Mouse (Mus musculus) forebrain, embryonic 13.5 days (tissue): Measurements from ENCODE around the gene Hoxb9. TPM values are rescaled to one million over a fixed set of nuclear protein-coding genes. Genes with fewer than 3 reads are reported as not detected.

Experiments used
- ATAC-seq: fragments of 200-750 bp; cut with Nextera tagmentation; 2 replicates; pipeline ENCODE4 v1.8.0; 2017
- H3K27ac ChIP-seq: fragments of 300-500 bp; sonication (generic); 2 replicates; pipeline ENCODE4 v1.5.1; 2015; ENCODE audit warnings: inconsistent platforms, mild to moderate bottlenecking, moderate library complexity
- H3K27me3 ChIP-seq: fragments of 300-500 bp; sonication (generic); 2 replicates; pipeline ENCODE4 v1.6.1; 2015; ENCODE audit warnings: mild to moderate bottlenecking, inconsistent platforms
- H3K36me3 ChIP-seq: fragments of 300-500 bp; sonication (generic); 2 replicates; pipeline ENCODE4 v1.6.1; 2015; ENCODE audit warnings: mild to moderate bottlenecking, inconsistent platforms; ENCODE audit not compliant: poor library complexity, severe bottlenecking
- H3K4me1 ChIP-seq: fragments of 300-500 bp; sonication (generic); 2 replicates; pipeline ENCODE4 v1.6.1; 2015; ENCODE audit warnings: inconsistent platforms
- H3K4me2 ChIP-seq: fragments of 300-500 bp; sonication (generic); 2 replicates; pipeline ENCODE4 v1.6.1; 2015; ENCODE audit warnings: inconsistent platforms, mild to moderate bottlenecking, moderate library complexity
- H3K4me3 ChIP-seq: fragments of 300-500 bp; sonication (generic); 2 replicates; pipeline ENCODE4 v1.5.1; 2015; ENCODE audit warnings: mild to moderate bottlenecking, inconsistent platforms
- H3K9ac ChIP-seq: fragments of 300-500 bp; sonication (generic); 2 replicates; pipeline ENCODE4 v1.6.1; 2015; ENCODE audit warnings: mild to moderate bottlenecking, inconsistent platforms
- H3K9me3 ChIP-seq: fragments of 300-500 bp; sonication (generic); replicated peaks from 2 replicates; pipeline ENCODE4 v1.6.1; 2016; ENCODE audit warnings: inconsistent platforms
- WGBS: fragments of 180-500 bp; shearing (Covaris S2); methylation state at CpG from one replicate; pipeline ENCODE4 v1.1.7; 2015; 5-methylcytosine and 5-hydroxymethylcytosine counted together
- polyA plus RNA-seq: library from polyadenylated mRNA; unstranded; fragments of >200 nt; fragmentation: Nextera tagmentation; extraction: Ambion mirVana; gene quantifications from 2 replicates; pipeline ENCODE4 v1.2.1, GENCODE M21; 2015

The Hoxb9 gene
- polyA plus RNA-seq, 1 experiment from 2014 or later, result not detected

DNA sequence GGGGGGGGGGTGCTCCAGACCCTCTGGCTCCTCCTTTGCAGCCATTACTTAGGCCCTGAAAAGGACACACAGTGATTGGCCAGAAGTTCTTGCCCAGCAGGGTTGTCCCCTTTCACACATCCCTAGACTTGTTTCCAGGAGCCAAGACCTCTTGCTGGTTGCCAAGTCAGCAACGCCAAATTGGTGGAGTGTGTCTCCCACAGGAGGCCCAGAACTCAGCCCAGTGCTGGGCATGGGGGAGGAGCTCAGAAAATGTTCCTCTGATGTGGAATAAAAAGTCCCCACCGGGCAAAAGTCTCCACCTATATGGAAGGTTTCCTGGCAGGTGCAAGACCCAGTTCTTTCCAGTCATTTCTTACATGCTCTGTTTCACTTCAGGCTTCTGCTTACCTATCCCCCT lies 12.2 kb upstream of the Hoxb9 start:
- 0% methylated on average over 2 of the region's 2 CpGs for WGBS
- Histone ChIP-seq H3K4me2 (no peak overlapping the region), H3K27me3 (peaks cover 100% of the 10 kb centered on the region), H3K9me3 (no peaks in the 10 kb centered on the region), H3K4me1 (no peaks in the 10 kb centered on the region), H3K9ac (no peak overlapping the region), H3K27ac (no peak overlapping the region), H3K4me3 (no peak overlapping the region), H3K36me3 (no peaks in the 10 kb centered on the region)
- ATAC-seq, result no peak

DNA sequence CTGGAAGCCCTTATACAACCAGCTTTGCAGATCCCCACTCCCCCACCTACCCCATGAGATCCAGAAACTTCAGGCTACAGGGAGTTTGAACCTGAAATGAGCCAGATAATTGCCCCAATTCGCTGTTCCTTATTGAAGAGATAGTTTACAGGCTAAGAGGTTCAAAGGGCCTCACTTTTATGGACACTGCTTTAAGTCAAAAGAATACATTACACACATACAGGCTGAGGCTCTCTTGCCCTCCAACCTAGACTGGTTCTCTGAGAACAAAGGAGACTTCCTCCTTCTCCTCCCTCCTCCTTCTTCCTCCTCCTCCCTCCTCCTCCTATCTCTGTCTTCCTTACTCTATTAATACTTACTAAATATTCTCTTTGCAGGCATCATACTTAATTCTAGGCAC lies 11.7 kb upstream of the Hoxb9 start:
- Histone ChIP-seq H3K4me1 (no peaks in the 10 kb centered on the region), H3K4me3 (no peak overlapping the region), H3K9me3 (no peaks in the 10 kb centered on the region), H3K4me2 (no peak overlapping the region), H3K27ac (no peak overlapping the region), H3K27me3 (peaks cover 100% of the 10 kb centered on the region), H3K36me3 (no peaks in the 10 kb centered on the region), H3K9ac (no peak overlapping the region)
- no peak for ATAC-seq
- WGBS, result 4% methylated on average over 1 of the region's 1 CpGs

DNA sequence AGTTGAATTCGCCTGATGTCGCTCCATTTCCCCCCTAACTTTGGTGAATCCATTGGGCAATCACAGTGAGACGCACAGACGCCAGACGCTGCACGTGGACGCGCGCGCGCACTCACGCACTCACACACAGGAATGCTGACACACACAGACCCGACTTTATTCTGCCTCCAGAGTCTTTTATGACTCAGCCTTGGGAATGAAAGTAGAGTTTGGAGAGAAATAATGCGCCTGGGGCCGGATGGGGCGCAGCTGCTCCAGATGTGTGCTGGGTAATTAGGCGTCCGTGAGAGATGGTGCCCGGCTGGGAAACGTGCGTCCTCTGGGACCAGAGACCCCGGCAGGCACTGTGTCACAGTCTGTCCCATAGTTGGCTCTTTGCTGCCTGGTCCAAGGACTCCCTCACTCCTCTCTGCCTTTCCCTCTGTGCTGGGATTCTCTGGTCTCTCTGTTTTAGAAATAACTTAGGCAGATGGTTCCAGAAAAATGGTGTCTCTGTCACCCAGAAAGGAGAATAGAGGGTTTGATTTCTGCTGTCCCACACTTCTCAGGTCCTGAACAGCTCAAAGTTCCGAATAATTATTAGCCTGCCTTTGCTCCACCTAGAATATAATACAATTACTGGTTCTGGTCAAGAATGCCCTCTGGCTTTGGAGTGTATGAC lies 10.8 kb upstream of the Hoxb9 start:
- H3K36me3 ChIP-seq, result no peaks in the 10 kb centered on the region
- no peaks in the 10 kb centered on the region for H3K4me1 ChIP-seq
- no peak overlapping the region for H3K27ac ChIP-seq
- 2% methylated on average over 23 of the region's 23 CpGs for WGBS
- peaks cover 100% of the 10 kb centered on the region for H3K27me3 ChIP-seq
- no peak overlapping the region for H3K9ac ChIP-seq
- no peaks in the 10 kb centered on the region for H3K9me3 ChIP-seq
- no peak overlapping the region for H3K4me2 ChIP-seq
- no peak for ATAC-seq
- no peak overlapping the region for H3K4me3 ChIP-seq

DNA sequence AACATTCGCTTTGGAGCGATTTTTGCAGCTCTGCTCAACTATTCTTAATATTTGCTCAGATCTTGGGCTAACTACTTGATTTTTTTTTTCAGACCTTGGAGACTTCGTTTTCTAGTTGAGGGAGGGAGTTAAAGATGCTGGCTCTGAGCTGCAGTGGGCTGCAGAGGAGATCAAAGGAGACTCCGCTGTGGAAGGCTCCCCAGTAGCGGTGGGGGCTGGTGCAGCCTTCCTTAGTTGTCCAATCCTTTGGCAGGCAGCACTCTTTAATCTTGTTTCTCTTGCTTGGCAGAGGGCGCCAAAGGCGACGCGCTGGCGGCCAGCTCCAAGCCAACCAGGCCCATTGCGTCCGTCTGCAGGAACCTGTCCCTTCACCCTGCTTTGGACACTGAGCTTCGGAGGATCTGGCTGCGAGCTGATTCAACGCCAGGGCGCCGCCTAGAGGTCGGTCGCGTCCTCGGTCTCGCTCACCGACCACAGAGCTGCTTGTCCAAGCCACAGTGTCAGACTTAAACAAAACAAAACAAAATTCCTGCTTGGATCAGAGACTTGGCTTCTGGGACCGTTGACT lies 9.8 kb upstream of the Hoxb9 start:
- no peaks in the 10 kb centered on the region for H3K9me3 ChIP-seq
- H3K4me1 ChIP-seq, result no peaks in the 10 kb centered on the region
- 2% methylated on average over 24 of the region's 24 CpGs for WGBS
- ATAC-seq, result no peak
- H3K9ac ChIP-seq, result no peak overlapping the region
- H3K36me3 ChIP-seq, result no peaks in the 10 kb centered on the region
- H3K4me3 ChIP-seq, result no peak overlapping the region
- H3K27ac ChIP-seq, result no peak overlapping the region
- H3K27me3 ChIP-seq, result peaks cover 100% of the 10 kb centered on the region
- no peak overlapping the region for H3K4me2 ChIP-seq

DNA sequence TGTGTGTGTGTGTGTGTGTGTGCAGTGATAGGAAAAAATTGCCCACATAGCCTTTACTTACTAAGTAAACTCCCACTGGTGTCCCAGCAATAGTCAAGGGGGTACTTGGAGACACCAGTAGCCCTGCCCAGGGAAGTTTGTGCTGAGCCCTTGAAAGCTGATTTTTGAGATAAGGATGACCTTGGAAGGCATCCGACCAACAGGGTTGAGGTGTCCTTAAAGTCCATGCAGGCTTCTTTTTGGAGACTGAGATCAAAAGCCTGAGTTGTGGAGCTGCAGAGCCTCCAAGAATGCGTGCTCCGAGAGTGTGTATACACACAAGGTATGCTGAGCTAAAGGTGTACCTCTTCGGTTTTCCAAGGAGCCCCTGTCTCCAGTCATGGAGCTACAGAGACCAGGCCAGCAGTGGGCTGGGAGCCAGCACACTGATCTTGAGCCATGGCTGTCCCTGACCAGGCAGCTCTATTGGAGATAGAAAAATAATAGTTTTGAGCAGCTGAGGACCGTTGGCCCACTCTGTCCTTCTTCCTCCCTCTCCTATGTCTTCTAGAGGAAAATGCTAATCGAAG lies 8.9 kb upstream of the Hoxb9 start:
- no peak for ATAC-seq

DNA sequence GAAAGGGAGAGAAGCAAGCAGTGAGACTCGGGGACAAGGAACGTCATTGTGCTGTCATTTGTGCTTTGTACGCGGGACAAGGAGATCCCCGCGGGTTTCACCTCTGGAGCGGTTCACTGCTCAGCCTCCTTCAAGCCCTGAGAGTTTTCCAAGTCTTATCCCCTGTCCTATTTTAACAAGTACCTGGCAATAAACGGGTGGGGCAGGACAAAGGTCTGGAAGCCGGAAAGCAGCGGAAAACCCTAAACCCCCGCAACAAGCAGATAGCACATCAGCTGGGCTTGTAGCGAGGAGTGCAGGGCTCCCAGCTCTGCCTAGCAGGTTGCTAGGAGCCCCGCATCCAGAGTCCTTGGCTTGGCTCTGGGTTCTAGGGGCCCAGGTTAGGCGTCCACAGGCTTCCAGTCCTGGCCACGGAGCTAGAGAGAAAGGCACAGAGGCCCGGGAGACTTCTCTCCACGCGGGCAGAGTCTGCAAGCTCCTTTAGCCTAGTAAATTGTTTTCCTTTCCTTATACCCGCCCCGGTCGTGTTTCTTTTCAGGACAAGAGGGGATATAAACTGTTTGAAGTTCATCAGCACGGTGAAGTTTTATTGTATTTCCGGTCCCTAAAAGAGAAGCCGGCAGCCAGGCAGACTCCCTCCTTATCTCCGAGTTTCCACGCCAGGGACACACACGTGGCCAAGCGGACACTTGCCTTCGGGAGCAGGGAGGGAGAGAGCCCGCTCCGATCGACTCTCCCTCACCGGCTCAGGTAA lies 7.4 kb upstream of the Hoxb9 start:
- Histone ChIP-seq H3K4me1 (no peaks in the 10 kb centered on the region), H3K4me2 (no peak overlapping the region), H3K9me3 (no peaks in the 10 kb centered on the region), H3K9ac (no peak overlapping the region), H3K27me3 (peaks cover 99% of the 10 kb centered on the region), H3K27ac (no peak overlapping the region), H3K36me3 (no peaks in the 10 kb centered on the region), H3K4me3 (no peak overlapping the region)
- ATAC-seq, result no peak
- 1% methylated on average over 33 of the region's 33 CpGs for WGBS

More for the DNA sequence above, 8.9 kb upstream of the Hoxb9 start:
- Histone ChIP-seq H3K4me2 (no peak overlapping the region), H3K4me3 (no peak overlapping the region), H3K4me1 (no peaks in the 10 kb centered on the region), H3K9me3 (no peaks in the 10 kb centered on the region), H3K36me3 (no peaks in the 10 kb centered on the region), H3K27ac (no peak overlapping the region), H3K27me3 (peaks cover 100% of the 10 kb centered on the region), H3K9ac (no peak overlapping the region)
- WGBS, result 9% methylated on average over 6 of the region's 6 CpGs

DNA sequence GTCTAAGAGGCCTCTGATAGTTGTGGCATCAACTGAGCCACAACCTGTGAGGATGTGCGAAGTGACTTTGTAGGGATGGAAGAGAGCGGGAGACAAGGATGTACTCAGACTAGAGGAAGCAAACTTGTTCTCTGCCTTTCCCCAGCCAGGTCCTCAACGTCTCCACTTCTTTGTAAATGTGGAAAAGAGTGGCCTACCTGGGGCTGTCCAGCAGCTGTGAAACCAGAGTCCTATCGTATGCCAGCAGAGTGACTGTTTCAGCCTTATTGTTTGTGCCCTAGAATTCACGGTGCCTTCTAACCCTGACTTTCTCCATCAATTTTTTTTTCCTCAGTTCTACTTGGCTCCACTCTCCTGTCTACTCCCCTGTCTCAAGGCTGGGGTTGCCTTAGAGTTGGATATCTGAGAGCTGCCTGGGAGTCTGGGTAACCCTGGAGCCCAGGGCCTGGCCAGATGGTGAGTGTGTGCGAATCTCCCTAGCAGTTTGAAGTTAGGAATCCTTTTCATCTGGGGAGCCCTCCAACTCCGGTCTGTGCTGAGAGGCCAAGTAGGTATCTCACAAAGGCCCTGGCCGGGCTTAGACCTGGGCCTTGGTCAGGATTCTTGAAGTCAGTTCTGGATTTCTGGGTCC lies 6.8 kb upstream of the Hoxb9 start:
- Histone ChIP-seq H3K9ac (no peak overlapping the region), H3K4me2 (no peak overlapping the region), H3K9me3 (no peaks in the 10 kb centered on the region), H3K4me3 (no peak overlapping the region), H3K27ac (no peak overlapping the region), H3K36me3 (no peaks in the 10 kb centered on the region), H3K4me1 (no peaks in the 10 kb centered on the region), H3K27me3 (peaks cover 99% of the 10 kb centered on the region)
- WGBS, result 3% methylated on average over 8 of the region's 8 CpGs
- ATAC-seq, result no peak

DNA sequence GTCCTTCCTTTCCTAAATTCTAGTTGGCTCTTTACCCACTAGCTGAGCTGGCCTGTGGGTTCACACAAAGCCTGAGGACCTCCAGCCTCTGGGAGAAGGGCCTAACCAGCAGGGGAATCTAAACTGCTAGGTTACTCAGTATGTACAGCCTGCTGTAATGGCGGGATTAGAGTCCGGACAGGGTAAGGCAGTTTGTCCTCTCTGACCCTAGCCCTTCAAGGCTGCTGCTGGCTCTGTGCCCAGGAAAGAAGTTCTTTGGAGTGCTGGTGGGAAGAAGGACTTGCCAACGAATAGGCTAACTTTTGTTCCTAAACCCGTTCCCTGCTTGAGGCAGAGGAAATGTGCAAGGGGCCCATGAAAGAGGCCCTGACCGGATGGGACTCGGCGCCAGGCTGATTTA lies 5.3 kb upstream of the Hoxb9 start:
- no peak overlapping the region for H3K9ac ChIP-seq
- no peaks in the 10 kb centered on the region for H3K9me3 ChIP-seq
- WGBS, result 0% methylated on average over 7 of the region's 7 CpGs
- ATAC-seq, result no peak
- H3K27me3 ChIP-seq, result peaks cover 99% of the 10 kb centered on the region
- no peak overlapping the region for H3K27ac ChIP-seq
- no peaks in the 10 kb centered on the region for H3K36me3 ChIP-seq
- H3K4me2 ChIP-seq, result no peak overlapping the region
- no peak overlapping the region for H3K4me3 ChIP-seq
- no peaks in the 10 kb centered on the region for H3K4me1 ChIP-seq

DNA sequence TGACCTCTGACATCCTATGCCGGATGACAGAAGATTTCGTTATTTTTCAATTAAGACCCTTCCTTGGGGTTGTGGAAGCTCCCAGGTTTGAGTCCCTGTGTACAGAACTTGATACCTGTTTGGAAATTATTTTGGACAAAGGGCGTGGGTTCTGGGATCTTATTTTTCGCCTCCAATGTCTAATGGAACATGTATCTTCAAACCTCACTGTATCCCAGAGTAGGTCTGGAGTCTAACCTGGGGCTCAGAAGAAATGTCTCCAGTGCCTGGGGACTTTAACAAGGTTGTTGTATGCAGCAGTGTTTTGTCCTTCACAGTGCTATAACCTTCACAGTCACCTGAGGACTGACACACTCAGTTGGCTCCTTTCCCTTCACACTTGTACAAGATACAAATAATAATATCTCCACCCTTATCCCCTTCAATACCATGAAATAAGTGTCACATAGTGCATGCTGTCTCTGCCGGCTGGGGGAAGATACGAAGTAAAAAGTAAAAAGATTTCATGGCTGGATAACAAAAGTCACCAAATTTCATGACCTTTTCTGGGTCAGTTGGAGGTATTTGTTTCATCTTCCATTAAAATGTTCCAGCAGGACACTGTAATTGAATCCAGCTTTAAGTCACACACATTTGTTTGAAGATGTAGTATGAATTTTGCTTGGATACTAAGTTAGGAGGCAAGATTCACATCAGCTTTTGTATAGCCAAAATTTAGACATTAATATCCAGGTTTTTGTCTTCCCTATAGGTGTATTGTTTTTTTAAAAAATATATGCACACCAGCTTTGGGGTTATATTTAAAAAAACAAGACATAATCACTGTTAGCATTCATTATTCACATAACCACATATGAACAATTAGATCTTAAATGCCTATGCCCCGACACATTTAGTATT lies 4.0 kb upstream of the Hoxb9 start:
- H3K27me3 ChIP-seq, result peaks cover 99% of the 10 kb centered on the region

DNA sequence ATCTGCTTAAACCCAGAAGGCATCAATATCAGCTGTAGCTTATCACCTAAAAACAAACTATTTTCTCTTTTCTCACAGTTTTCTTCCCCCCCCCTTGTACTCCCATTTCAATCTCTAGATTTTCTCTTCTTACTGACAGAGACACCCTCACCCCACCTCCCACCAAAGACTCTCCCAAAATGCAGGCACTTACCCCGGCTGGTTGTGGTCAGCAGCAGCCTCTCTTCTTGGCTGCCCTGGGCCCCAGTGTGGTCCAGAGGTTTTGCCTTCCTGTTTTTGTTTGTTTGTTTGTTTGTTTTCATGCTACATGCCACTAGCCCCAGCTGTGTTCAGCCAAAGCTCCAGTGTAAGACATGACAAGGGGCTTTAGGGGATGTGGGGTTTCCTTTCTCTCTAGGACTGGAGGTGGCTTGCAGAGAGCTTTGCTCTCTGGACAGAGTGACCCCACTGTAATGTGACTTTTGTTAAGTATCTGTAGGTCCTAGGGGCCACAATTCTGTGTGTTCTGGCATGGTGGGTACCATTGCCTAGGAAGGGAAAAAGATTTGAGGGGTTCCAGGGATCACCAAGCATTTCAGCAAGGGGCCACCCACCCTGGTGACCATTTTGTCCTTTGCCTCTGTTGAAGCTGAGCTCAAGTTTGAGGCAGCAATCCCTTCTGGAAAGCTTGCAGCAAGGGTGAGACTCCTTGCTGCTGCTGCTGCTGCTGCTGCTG lies 3.1 kb upstream of the Hoxb9 start:
- no peak overlapping the region for H3K27ac ChIP-seq
- no peak overlapping the region for H3K4me3 ChIP-seq
- no peak overlapping the region for H3K4me2 ChIP-seq
- 0% methylated on average over 1 of the region's 1 CpGs for WGBS
- no peaks in the 10 kb centered on the region for H3K9me3 ChIP-seq
- no peak overlapping the region for H3K9ac ChIP-seq
- H3K4me1 ChIP-seq, result peaks cover 4% of the 10 kb centered on the region; the same call in 1 of the 2 replicates
- no peaks in the 10 kb centered on the region for H3K36me3 ChIP-seq
- peaks cover 99% of the 10 kb centered on the region for H3K27me3 ChIP-seq
- ATAC-seq, result no peak

More for the DNA sequence above, 4.0 kb upstream of the Hoxb9 start:
- WGBS, result 8% methylated on average over 7 of the region's 7 CpGs
- Histone ChIP-seq H3K4me3 (no peak overlapping the region), H3K4me2 (no peak overlapping the region), H3K9me3 (no peaks in the 10 kb centered on the region), H3K27ac (no peak overlapping the region), H3K9ac (no peak overlapping the region), H3K36me3 (no peaks in the 10 kb centered on the region), H3K4me1 (peaks cover 1% of the 10 kb centered on the region; the same call in 1 of the 2 replicates)
- no peak for ATAC-seq

DNA sequence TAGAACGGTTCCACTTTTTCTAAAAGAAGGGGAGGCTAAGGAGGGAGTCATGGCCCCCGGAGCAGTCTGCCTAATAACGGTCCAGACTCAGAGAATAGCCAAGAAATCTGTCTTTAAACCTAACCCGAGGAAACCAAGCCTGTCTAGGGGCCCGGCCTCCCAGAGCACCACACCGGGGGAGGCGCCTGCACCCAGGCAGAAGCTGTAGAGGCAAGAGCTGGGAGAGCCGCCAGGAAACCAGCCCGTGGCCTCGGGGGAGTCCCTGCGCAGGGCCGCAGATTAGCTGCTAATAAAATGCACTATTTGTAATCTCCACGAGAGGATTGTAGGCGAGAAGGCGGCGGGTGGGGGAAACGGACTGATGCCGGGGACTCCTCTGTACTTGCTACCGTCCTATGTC lies 1.4 kb upstream of the Hoxb9 start:
- no peak for ATAC-seq

More for the DNA sequence above, 1.4 kb upstream of the Hoxb9 start:
- peaks cover 99% of the 10 kb centered on the region for H3K27me3 ChIP-seq
- no peak overlapping the region for H3K9ac ChIP-seq
- no peak overlapping the region for H3K27ac ChIP-seq
- H3K4me3 ChIP-seq, result no peak overlapping the region
- WGBS, result under 1% methylated on average over 19 of the region's 19 CpGs
- no peaks in the 10 kb centered on the region for H3K36me3 ChIP-seq
- H3K9me3 ChIP-seq, result no peaks in the 10 kb centered on the region
- no peak overlapping the region for H3K4me2 ChIP-seq
- peaks cover 4% of the 10 kb centered on the region; the same call in 1 of the 2 replicates for H3K4me1 ChIP-seq
